Mouse (Mus musculus): ENCODE results near the gene Unc93b1. TPM values are rescaled to one million over a fixed set of nuclear protein-coding genes. Genes with fewer than 3 reads are reported as not detected.

The Unc93b1 gene
- polyA plus RNA-seq, 1 experiment from 2014 or later: 15.0 TPM

- H3K4me3 ChIP-seq: peak overlapping the region; percentile 53
- WGBS: 9% methylated on average over 22 of the region's 22 CpGs
- peak overlapping the region; percentile 67 for H3K9ac ChIP-seq
- no peaks in the 10 kb centered on the region for H3K9me3 ChIP-seq
- H3K4me1 ChIP-seq: peaks cover 8% of the 10 kb centered on the region
- H3K36me3 ChIP-seq: no peaks in the 10 kb centered on the region
- H3K4me2 ChIP-seq (replicated peaks): peak overlapping the region; percentile 87
- no peak overlapping the region for H3K27ac ChIP-seq
- peaks cover 8% of the 10 kb centered on the region; the same call in 1 of the 2 replicates for H3K27me3 ChIP-seq
- no peak for ATAC-seq (ENCODE audit: low FRiP score, low read depth)
These were observed 1.2 kb downstream of the Unc93b1 start for GRCm38 (mm10) chr19:3935896-3936850.

GRCm38 (mm10) chr19:3942315-3942714 lies 7.3 kb downstream of the Unc93b1 start:
- Histone ChIP-seq H3K36me3 (no peaks in the 10 kb centered on the region), H3K27ac (no peak overlapping the region), H3K27me3 (peaks cover 15% of the 10 kb centered on the region; the same call in 1 of the 2 replicates), H3K9me3 (no peaks in the 10 kb centered on the region), H3K9ac (no peak overlapping the region), H3K4me2 (replicated peaks) (no peak overlapping the region), H3K4me3 (no peak overlapping the region), H3K4me1 (no peaks in the 10 kb centered on the region)
- ATAC-seq (ENCODE audit: low FRiP score, low read depth): no peak
- 83% methylated on average over 7 of the region's 7 CpGs for WGBS

GRCm38 (mm10) chr19:3942986-3943735 lies 8.2 kb downstream of the Unc93b1 start:
- ATAC-seq (ENCODE audit: low FRiP score, low read depth): no peak
- H3K9ac ChIP-seq: 0 out of 2 replicates have a peak overlapping the region, but pooled peaks have one; percentile 25
- H3K27ac ChIP-seq: no peak overlapping the region
- H3K4me1 ChIP-seq: no peaks in the 10 kb centered on the region
- no peaks in the 10 kb centered on the region for H3K9me3 ChIP-seq
- peak overlapping the region; percentile 36 for H3K4me2 ChIP-seq (replicated peaks)
- WGBS: 28% methylated on average over 27 of the region's 27 CpGs
- H3K4me3 ChIP-seq: no peak overlapping the region
- H3K27me3 ChIP-seq: peaks cover 15% of the 10 kb centered on the region; the same call in 1 of the 2 replicates
- no peaks in the 10 kb centered on the region for H3K36me3 ChIP-seq

GRCm38 (mm10) chr19:3945872-3946564 lies 11.0 kb downstream of the Unc93b1 start:
- WGBS: 31% methylated on average over 10 of the region's 10 CpGs
- H3K36me3 ChIP-seq: no peaks in the 10 kb centered on the region
- peaks cover 15% of the 10 kb centered on the region; the same call in 1 of the 2 replicates for H3K27me3 ChIP-seq
- no peak overlapping the region for H3K4me2 ChIP-seq (replicated peaks)
- H3K4me1 ChIP-seq: no peaks in the 10 kb centered on the region
- H3K4me3 ChIP-seq: no peak overlapping the region
- no peak overlapping the region for H3K27ac ChIP-seq
- H3K9ac ChIP-seq: no peak overlapping the region
- no peaks in the 10 kb centered on the region for H3K9me3 ChIP-seq
- ATAC-seq (ENCODE audit: low FRiP score, low read depth): no peak

- 15% methylated on average over 2 of the region's 2 CpGs for WGBS
- Histone ChIP-seq H3K27ac (no peak overlapping the region), H3K9ac (no peak overlapping the region), H3K9me3 (no peaks in the 10 kb centered on the region), H3K36me3 (no peaks in the 10 kb centered on the region), H3K4me2 (replicated peaks) (no peak overlapping the region), H3K4me3 (no peak overlapping the region), H3K4me1 (no peaks in the 10 kb centered on the region), H3K27me3 (peaks cover 15% of the 10 kb centered on the region; the same call in 1 of the 2 replicates)
- ATAC-seq (ENCODE audit: low FRiP score, low read depth): peak; percentile 64
These were observed 11.7 kb downstream of the Unc93b1 start for GRCm38 (mm10) chr19:3946715-3947114.

- no peak overlapping the region for H3K27ac ChIP-seq
- 74% methylated on average over 3 of the region's 3 CpGs for WGBS
- H3K4me2 ChIP-seq (replicated peaks): no peak overlapping the region
- no peak for ATAC-seq (ENCODE audit: low FRiP score, low read depth)
- H3K9me3 ChIP-seq: no peaks in the 10 kb centered on the region
- H3K9ac ChIP-seq: no peak overlapping the region
- no peaks in the 10 kb centered on the region for H3K4me1 ChIP-seq
- no peak overlapping the region for H3K4me3 ChIP-seq
- H3K36me3 ChIP-seq: no peaks in the 10 kb centered on the region
- H3K27me3 ChIP-seq: peaks cover 12% of the 10 kb centered on the region; the same call in 1 of the 2 replicates
These were observed 12.8 kb downstream of the Unc93b1 start for GRCm38 (mm10) chr19:3947813-3948212.

GRCm38 (mm10) chr19:3948546-3948945 lies 13.6 kb downstream of the Unc93b1 start:
- Histone ChIP-seq H3K4me3 (no peak overlapping the region), H3K4me2 (replicated peaks) (no peak overlapping the region), H3K27ac (no peak overlapping the region), H3K9ac (no peak overlapping the region), H3K27me3 (peaks cover 6% of the 10 kb centered on the region; the same call in 1 of the 2 replicates), H3K4me1 (no peaks in the 10 kb centered on the region), H3K9me3 (no peaks in the 10 kb centered on the region), H3K36me3 (no peaks in the 10 kb centered on the region)
- ATAC-seq (ENCODE audit: low FRiP score, low read depth): no peak
- 68% methylated on average over 14 of the region's 14 CpGs for WGBS

GRCm38 (mm10) chr19:3950331-3950730 lies 15.3 kb downstream of the Unc93b1 start:
- no peak overlapping the region for H3K27ac ChIP-seq
- ATAC-seq (ENCODE audit: low FRiP score, low read depth): no peak
- H3K9ac ChIP-seq: no peak overlapping the region
- H3K4me2 ChIP-seq (replicated peaks): no peak overlapping the region
- 76% methylated on average over 3 of the region's 3 CpGs for WGBS
- no peaks in the 10 kb centered on the region for H3K4me1 ChIP-seq
- no peaks in the 10 kb centered on the region for H3K36me3 ChIP-seq
- no peaks in the 10 kb centered on the region for H3K9me3 ChIP-seq
- no peaks in the 10 kb centered on the region for H3K27me3 ChIP-seq
- H3K4me3 ChIP-seq: no peak overlapping the region

GRCm38 (mm10) chr19:3951461-3951860 lies 16.5 kb downstream of the Unc93b1 start:
- Histone ChIP-seq H3K4me1 (no peaks in the 10 kb centered on the region), H3K27ac (no peak overlapping the region), H3K9ac (no peak overlapping the region), H3K4me3 (no peak overlapping the region), H3K36me3 (no peaks in the 10 kb centered on the region), H3K27me3 (no peaks in the 10 kb centered on the region), H3K9me3 (no peaks in the 10 kb centered on the region), H3K4me2 (replicated peaks) (no peak overlapping the region)
- ATAC-seq (ENCODE audit: low FRiP score, low read depth): no peak

- no peaks in the 10 kb centered on the region for H3K27me3 ChIP-seq
- H3K27ac ChIP-seq: no peak overlapping the region
- no peak for ATAC-seq (ENCODE audit: low FRiP score, low read depth)
These were observed 17.1 kb downstream of the Unc93b1 start for GRCm38 (mm10) chr19:3952099-3952498.

GRCm38 (mm10) chr19:3955033-3955432 lies 20.0 kb downstream of the Unc93b1 start:
- Histone ChIP-seq H3K36me3 (no peaks in the 10 kb centered on the region), H3K4me1 (no peaks in the 10 kb centered on the region), H3K27me3 (no peaks in the 10 kb centered on the region), H3K9ac (no peak overlapping the region), H3K4me3 (no peak overlapping the region), H3K4me2 (replicated peaks) (no peak overlapping the region), H3K9me3 (no peaks in the 10 kb centered on the region), H3K27ac (no peak overlapping the region)
- WGBS: 71% methylated on average over 3 of the region's 3 CpGs
- ATAC-seq (ENCODE audit: low FRiP score, low read depth): no peak

More at GRCm38 (mm10) chr19:3952099-3952498, 17.1 kb downstream of the Unc93b1 start:
- Histone ChIP-seq H3K4me3 (no peak overlapping the region), H3K9me3 (no peaks in the 10 kb centered on the region), H3K9ac (no peak overlapping the region), H3K36me3 (no peaks in the 10 kb centered on the region), H3K4me1 (no peaks in the 10 kb centered on the region), H3K4me2 (replicated peaks) (no peak overlapping the region)
- WGBS: 65% methylated on average over 1 of the region's 1 CpGs
